Mouse (Mus musculus): Measurements from ENCODE around the gene Hmga2.

DNA sequence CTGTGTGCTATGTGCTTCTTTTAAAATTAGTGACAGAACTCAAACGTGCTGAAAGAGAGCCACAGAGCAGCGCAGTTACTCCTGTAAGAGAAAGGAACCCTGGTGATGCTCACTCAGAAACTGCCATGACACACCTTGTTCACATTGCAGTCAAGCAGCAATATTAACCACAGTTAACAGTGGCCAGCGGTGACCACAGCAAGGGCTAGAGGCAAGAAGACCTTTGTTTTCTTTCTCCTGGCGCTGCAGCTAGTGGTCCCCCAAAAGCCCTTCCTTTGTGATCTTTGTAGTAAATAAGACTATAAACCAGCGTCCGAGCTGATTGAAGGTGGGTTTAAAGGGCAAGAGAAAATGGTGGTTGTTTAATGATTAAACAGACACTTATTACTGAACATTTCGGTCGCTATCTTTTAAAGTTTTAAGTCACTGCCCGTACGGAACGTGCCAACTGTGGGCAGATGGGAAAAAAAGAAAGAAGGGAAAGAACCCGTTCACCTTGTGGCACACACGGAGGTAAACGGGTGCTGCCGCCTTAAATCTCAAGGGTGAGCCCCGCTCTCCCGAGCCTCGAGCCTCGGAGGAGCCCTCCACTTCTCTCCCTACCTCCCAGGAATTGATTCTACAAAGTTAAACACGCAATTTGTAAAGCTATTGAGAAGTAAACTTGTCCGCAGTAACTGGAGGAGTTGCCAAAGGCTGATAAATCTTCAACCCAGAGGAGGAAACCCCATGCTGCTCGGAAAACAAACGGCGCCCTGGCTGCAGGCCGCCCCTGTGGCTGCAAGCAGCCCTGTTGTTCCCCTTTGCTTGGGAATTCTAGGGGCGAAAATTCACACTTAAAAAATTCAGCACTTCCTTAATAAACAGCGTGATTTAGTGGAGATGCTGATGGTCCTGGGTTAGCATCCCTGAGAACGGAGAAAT is 85.1 kb downstream of the Hmga2 start:
- TF ChIP-seq CTCF (IDR thresholded peaks at IDR 0.05; ENCODE audit: low read depth, low read length) (no peak), EP300 (IDR thresholded peaks at IDR 0.05; ENCODE audit: insufficient read depth, low read depth, low read length) (no peak)

Data from ES-Bruce4 (cell line).